Mouse (Mus musculus) ES-Bruce4 (cell line): ENCODE data around the gene Hist1h1a. TPM values are rescaled to one million over a fixed set of nuclear protein-coding genes. Genes with fewer than 3 reads are reported as not detected.
"Not testable (repeated sequence)": the region's sequence is repeated elsewhere in the genome, so short reads cannot be mapped to it uniquely, and the experiment has no call there.

ENCODE experiments used
- H3K27ac ChIP-seq: 2 replicates; pipeline ENCODE4 v1.5.1; 2012; ENCODE audit warnings: low read length, inconsistent platforms; ENCODE audit not compliant: insufficient read depth
- H3K27me3 ChIP-seq: 2 replicates; pipeline ENCODE4 v1.6.1; 2012; ENCODE audit warnings: mild to moderate bottlenecking, low read length, inconsistent platforms; ENCODE audit not compliant: control insufficient read depth, poor library complexity, insufficient read depth, severe bottlenecking
- H3K36me3 ChIP-seq: 2 replicates; pipeline ENCODE4 v1.6.1; 2012; ENCODE audit warnings: inconsistent platforms, mild to moderate bottlenecking, low read length, moderate library complexity; ENCODE audit not compliant: control insufficient read depth, poor library complexity, insufficient read depth, severe bottlenecking
- H3K4me1 ChIP-seq: one replicate; pipeline ENCODE4 v1.8.1; 2011; ENCODE audit warnings: low read length; ENCODE audit not compliant: control insufficient read depth, insufficient read depth
- H3K4me3 ChIP-seq: 2 replicates; pipeline ENCODE4 v1.5.1; 2011; ENCODE audit warnings: low read depth, mild to moderate bottlenecking, low read length
- H3K9ac ChIP-seq: 2 replicates; pipeline ENCODE4 v1.6.1; 2012; ENCODE audit warnings: low read depth, mild to moderate bottlenecking, inconsistent platforms; ENCODE audit not compliant: poor library complexity, severe bottlenecking
- H3K9me3 ChIP-seq: replicated peaks from 2 replicates; pipeline ENCODE4 v1.6.1; 2012; ENCODE audit warnings: mild to moderate bottlenecking, low read length, inconsistent platforms; ENCODE audit not compliant: control insufficient read depth, poor library complexity, insufficient read depth, severe bottlenecking
- CTCF ChIP-seq: IDR thresholded peaks from one replicate; pipeline ENCODE4 v1.8.1; 2011; ENCODE audit warnings: low read depth, low read length
- EP300 ChIP-seq: IDR thresholded peaks from 2 replicates; pipeline ENCODE4 v1.6.1; 2011; ENCODE audit warnings: low read depth, low read length; ENCODE audit not compliant: insufficient read depth
- POLR2A ChIP-seq: IDR thresholded peaks from one replicate; pipeline ENCODE4 v1.8.1; 2011; ENCODE audit warnings: low read length; ENCODE audit not compliant: insufficient read depth
- polyA plus RNA-seq: library from polyadenylated mRNA; stranded (reverse); fragments of >200 nt; gene quantifications from 2 replicates; pipeline ENCODE4 v1.2.4, GENCODE M21; 2011; ENCODE audit warnings: low read depth; ENCODE audit not compliant: missing spikeins, insufficient read depth, insufficient read length

Hist1h1a gene
- polyA plus RNA-seq, 1 experiment, result 7.8 TPM

DNA sequence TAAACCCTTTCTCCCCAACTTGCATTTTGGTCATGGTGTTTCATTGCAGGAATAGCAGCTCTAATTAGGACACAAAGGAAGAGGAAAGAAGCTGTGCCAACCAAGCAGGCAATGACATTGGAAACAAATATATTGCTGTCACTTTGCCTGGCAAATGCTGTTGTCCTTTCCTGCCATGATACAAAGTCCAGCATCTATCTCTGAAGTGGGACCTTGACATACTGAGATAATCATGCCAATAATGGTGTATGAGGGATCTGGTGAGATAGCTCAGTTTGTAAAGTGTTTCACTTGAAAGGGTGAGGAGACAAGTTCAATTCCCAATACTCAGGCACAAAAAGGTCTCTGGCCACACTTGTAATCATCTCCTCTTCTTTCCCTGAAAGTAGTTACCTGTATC lies 3.3 kb downstream of the Hist1h1a start:
- no peaks in the 10 kb centered on the region for H3K36me3 ChIP-seq
- no peak overlapping the region for H3K9ac ChIP-seq
- TF ChIP-seq EP300 (no peak), POLR2A (no peak)
- H3K27ac ChIP-seq, result no peak overlapping the region
- H3K4me1 ChIP-seq, result no peaks in the 10 kb centered on the region
- no peaks in the 10 kb centered on the region for H3K27me3 ChIP-seq
- no peaks in the 10 kb centered on the region for H3K9me3 ChIP-seq
- no peak overlapping the region for H3K4me3 ChIP-seq

DNA sequence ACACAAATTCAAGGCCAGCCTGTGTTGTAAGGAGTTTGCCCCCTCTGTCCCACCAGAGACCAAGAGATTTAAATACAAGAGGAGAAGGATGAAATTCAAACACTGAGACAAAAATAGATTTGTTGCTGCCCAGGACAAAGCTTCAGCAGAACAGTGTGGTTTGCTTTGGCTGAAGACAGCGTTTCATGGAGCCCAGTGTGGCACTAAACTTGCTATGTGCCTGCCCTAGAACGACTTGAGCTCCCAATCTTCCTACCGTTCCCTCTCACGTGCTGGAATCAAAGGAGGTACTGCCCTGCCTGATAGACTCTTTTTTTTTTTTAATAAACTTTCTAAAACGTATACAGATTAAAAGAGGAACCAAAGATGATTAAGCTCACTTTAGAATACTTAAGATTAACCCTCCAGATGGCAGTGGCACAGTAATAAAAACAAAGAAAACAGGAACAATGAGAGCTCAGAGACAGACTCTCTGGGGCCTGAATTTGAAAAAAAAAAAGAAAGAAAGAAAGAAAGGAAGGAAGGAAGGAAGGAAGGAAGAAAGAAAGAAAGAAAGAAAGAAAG lies 5.5 kb downstream of the Hist1h1a start:
- no peaks in the 10 kb centered on the region for H3K4me1 ChIP-seq
- no peaks in the 10 kb centered on the region for H3K27me3 ChIP-seq
- no peak for TF ChIP-seq CTCF
- no peak for TF ChIP-seq EP300
- no peak for TF ChIP-seq POLR2A
- no peak overlapping the region for H3K9ac ChIP-seq
- H3K36me3 ChIP-seq, result no peaks in the 10 kb centered on the region
- H3K4me3 ChIP-seq, result no peak overlapping the region
- H3K27ac ChIP-seq, result no peak overlapping the region
- H3K9me3 ChIP-seq, result no peaks in the 10 kb centered on the region

DNA sequence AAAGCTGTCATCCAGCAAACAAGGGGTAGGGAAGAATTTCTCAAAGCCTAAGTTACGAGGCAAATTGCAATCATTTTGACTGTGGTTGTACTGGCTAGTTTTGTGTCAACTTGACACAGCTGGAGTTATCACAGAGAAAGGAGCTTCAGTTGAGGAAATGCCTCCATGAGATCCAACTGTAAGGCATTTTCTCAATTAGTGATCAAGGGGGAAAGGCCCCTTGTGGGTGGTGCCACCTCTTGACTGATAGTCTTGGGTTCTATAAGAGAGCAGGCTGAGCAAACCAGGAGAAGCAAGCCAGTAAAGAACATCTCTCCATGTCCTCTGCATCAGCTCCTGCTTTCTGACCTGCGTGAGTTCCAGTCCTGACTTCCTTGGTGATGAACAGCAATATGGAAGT lies 6.1 kb downstream of the Hist1h1a start, which contains the start of gene Trim38:
Trim38 (plus strand) TSS at position 301 of the 400 bp plus-strand sequence.
- not testable (repeated sequence) for H3K9ac ChIP-seq, H3K27me3 ChIP-seq, H3K36me3 ChIP-seq, H3K27ac ChIP-seq, H3K9me3 ChIP-seq, H3K4me3 ChIP-seq, H3K4me1 ChIP-seq

DNA sequence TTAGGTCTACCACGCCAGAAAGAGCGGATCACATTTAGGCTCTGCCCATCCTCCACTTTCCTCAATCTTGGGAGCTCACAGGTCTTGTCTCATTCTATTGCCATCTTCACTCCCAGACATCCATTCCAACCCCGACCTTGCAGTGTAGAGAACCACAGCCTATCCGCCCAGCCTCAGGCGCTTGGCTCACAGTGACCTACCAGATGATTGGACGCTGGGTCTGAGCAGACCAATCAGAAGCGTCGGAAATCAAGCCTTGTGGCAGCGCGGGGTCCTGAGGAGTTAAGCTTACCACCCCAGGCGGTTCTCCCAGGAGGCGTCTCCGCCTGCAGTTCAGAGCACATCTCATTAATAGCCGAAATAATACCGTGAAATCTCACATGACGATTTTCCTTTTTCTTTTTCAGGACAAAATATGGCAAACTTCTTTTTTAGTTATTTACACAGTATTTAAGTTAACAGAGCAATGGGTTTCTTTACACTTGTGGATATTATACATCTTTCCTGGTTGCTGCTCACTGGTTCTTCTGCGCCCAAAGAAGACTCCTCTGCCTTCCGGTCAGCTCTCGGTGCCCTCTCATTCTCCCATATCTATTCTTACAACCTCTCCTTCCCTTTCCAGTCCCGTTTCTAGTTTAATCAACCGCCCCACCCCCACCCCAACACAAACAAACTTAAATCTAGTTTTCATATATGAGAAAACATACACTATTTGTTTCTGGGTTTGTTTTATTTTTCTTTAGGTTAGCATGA lies 9.3 kb downstream of the Hist1h1a start:
- Histone ChIP-seq H3K9ac (no peak overlapping the region), H3K36me3 (no peaks in the 10 kb centered on the region), H3K4me3 (no peak overlapping the region), H3K4me1 (no peaks in the 10 kb centered on the region), H3K27ac (no peak overlapping the region), H3K9me3 (no peaks in the 10 kb centered on the region; the same call in 1 of the 2 replicates), H3K27me3 (no peaks in the 10 kb centered on the region)
- no peak for TF ChIP-seq EP300
- no peak for TF ChIP-seq POLR2A
- no peak for TF ChIP-seq CTCF

DNA sequence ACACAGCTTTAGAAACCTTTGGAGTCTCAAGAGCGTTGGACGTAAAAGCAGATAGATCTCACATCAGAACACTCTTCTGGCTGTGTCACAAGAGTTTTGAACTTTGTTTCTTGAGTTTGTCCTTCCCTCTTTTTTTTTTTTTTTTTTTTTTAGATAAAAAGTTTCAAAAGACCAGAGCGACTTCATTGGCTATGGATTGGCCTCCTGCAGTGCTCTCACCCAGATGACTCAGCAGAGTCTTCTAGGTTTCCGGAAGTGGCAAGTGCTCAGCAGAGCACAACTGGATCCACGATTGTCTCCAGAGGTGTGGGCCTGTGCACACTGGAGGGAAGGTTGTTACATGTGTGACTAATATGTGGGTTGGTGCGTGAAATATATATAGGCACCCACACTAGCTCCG lies 14.9 kb downstream of the Hist1h1a start:
- TF ChIP-seq CTCF (no peak), POLR2A (no peak), EP300 (no peak)
- H3K27me3 ChIP-seq, result no peaks in the 10 kb centered on the region; the same call in 1 of the 2 replicates
- H3K4me3 ChIP-seq, result no peak overlapping the region
- no peaks in the 10 kb centered on the region for H3K36me3 ChIP-seq
- H3K9me3 ChIP-seq, result peaks cover 3% of the 10 kb centered on the region; the same call in 1 of the 2 replicates
- H3K4me1 ChIP-seq, result peaks cover 2% of the 10 kb centered on the region
- no peak overlapping the region for H3K27ac ChIP-seq
- H3K9ac ChIP-seq, result no peak overlapping the region

DNA sequence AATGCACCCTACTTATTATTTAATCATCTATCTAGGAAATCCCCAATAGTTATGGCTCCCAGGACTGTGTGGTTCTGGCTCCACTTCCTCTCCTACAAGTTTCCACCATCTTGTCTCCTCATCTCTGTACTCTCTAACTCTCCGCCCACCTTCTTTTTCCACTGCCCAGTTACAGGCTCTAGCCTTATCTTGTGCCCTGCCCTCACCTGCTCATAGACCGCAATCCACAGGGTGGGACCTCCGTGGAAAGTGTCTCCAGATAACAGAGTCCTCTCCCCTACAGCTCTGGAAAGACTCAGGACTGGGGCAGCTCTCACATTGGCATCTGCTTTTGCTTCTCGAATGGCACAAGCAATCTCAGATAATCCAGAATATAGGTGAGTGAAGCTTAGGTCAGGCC lies 15.6 kb downstream of the Hist1h1a start:
- peaks cover 2% of the 10 kb centered on the region for H3K4me1 ChIP-seq
- H3K9ac ChIP-seq, result no peak overlapping the region
- H3K27ac ChIP-seq, result no peak overlapping the region
- H3K27me3 ChIP-seq, result no peaks in the 10 kb centered on the region; the same call in 1 of the 2 replicates
- H3K4me3 ChIP-seq, result no peak overlapping the region
- TF ChIP-seq POLR2A (no peak), CTCF (no peak), EP300 (no peak)
- peaks cover 3% of the 10 kb centered on the region; the same call in 1 of the 2 replicates for H3K9me3 ChIP-seq
- no peaks in the 10 kb centered on the region for H3K36me3 ChIP-seq
